Mouse (Mus musculus) heart, adult 18-20 months (tissue): Measurements from ENCODE around the gene Map1lc3b. TPM values are rescaled to one million over a fixed set of nuclear protein-coding genes. Genes with fewer than 3 reads are reported as not detected.

Experiments used
- DNase-seq, 2 experiments: peaks; one replicate each; pipeline ENCODE4 v3.0.0; 2021 to 2022; ENCODE audit warnings: mixed read lengths in 1 of 2
- total RNA-seq, 2 experiments: library from RNA; stranded (reverse); gene quantifications; 2 replicates each; pipeline ENCODE4 v1.2.3; 2021

Gene Map1lc3b
- total RNA-seq, 2 experiments from 2014 or later = 238 to 264 TPM

DNA sequence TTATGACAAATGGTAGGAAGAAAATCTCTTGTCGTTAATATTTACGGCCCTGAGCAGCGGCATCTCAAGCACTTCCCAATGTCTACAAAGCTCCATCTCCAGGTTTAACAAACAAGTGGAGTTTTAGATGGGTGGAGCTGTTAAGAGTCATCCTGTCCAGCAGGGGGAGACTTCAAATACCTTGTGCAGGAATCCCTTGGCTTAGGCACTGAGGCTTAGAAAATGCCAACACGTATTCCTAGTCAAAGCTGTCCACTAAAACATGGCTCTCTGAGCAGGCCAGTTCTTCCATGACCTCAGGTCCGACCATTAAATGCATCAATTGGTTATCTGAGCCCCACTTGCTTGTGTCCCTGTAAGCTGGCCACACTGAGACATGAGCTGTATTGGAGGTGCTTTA lies 17.5 kb downstream of the Map1lc3b start:
- DNase-seq = no peak

DNA sequence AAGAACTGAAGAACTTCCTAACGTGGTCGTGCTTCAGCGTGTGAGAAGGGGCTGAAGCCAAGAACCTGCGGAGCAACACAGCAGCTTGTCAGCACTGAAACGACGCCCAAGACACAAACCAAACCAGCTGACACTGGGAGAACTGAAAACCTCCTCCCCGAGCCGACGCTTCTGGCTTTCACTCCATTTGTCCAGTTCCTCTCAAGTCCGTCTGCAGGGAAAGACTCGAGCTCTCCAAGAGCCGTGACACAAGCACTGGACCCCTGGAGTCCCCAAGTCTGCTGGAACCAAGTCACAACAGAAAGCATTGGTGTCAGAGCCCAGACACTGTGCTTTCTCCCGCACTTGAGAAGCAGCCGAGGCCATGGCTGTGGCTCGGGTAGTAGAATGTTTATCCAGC lies 19.1 kb downstream of the Map1lc3b start:
- DNase-seq = no peak

DNA sequence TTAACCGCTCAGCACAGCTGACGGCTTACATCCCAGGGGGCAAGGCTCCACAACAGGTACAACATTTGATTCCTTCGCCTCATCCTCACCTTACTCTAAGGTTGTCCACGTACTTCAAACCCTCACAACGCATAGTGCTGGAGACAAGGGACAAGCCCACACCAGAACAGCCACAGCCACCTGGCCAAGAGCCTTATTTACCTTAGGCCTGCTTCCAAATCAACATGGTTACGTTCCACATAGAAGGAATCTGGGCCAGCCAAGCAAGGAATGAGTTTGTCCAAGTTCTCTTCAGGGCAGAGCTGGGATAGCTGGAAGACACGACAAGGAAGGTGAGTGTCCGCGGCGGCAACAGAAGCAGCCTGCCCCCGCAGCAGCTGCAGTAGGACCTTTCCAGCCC lies 19.8 kb downstream of the Map1lc3b start:
- no peak for DNase-seq

DNA sequence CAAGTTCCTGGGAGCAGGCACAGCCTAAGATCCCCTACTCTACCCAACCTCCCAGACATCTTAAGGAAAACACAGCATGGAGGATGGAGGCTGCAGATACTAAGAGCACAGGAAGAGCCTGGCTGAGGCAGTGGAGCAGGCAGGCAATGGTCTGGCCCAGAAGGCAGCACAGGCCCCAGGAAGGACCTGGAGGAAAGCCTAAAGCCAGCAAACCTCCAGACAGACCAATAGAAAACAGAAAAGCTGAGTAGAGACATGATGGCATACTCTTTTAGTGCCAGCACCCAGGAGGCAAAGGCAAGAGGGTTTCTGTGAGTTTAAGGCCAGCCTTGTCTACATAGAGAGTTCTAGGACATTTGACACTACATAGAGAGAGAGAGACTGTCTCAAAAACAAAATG lies 23.3 kb downstream of the Map1lc3b start:
- DNase-seq = no peak

DNA sequence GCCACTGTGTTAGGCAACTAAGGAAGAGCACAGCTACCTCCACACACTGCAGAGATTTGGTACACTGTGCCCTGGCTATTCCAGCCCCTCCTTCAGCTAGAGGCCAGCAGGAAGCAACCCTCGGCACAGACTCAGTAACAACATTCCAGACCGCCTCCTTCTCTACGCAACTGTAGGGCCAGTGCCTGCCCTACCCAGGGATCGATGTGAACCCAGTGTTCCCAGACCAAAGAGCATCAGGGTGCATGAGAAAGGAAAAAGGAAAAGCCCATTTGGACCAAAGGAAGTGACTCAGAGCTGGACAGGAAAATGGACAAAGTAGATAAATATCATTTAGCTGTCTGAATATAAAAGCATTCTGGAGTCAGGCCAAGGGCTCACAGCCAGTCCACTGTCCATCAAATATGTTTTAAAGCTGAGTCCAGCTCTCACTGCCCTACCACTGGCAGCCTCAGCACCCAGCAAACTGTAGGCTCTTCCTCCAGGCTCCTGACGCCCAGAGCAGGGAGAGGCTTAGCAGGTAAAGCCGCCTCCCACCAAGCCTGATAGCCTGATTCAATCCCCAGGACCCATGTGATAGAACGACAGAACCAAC lies 29.3 kb downstream of the Map1lc3b start:
- DNase-seq = peak; percentile 84 to 94

DNA sequence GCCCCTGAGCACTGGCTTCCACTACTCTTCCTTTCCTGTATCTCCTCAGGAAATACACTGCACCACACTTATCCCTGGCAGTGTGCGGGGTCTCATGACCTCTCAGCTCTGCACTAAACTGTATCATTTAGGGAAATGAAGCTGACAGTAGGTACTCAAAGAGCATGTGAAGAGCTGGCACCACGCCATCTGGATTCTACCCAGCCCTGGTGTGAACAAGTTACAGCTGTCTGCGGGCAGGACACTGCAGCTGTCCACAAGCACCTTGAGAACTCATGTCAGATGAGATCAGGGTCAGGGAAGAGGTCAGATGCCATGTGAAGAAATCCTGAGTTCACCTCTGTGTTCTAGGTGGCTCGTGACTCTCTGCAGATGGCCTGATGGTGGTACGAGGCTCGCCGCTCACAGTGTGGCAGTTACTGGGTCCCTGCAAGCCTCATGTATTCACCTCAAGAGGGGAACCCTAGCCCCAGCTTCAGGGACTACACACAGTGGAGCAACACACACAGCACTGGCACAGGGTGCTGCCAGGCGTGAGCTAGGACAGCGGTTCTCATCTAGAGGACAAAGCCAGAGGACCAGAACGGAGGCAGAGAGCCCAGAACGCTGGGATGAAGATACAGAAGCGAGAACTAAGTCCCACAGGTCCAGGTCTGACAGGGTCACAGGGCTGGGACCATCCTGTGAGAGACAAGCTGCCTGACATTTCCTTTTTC lies 30.8 kb downstream of the Map1lc3b start:
- peak; percentile 55 to 65 for DNase-seq

DNA sequence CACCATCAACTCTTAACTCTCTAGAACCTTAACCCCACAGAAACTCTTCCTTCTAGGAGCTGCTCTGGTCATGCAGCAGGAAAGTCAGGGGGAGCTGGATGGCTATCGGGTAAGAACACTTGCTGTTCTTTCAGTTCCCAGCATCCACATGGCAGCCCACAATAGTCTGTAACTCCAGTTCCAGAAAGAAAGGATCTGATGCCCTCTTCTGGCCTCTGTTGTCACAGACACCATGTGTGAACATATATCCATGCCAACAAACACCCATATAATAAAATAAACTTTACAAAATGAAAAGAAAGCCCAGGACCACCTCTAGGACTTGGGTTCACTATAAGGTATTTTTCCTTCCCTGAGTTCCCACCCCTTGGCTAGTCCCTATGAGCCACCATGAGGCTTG lies 31.7 kb downstream of the Map1lc3b start:
- DNase-seq = no peak

DNA sequence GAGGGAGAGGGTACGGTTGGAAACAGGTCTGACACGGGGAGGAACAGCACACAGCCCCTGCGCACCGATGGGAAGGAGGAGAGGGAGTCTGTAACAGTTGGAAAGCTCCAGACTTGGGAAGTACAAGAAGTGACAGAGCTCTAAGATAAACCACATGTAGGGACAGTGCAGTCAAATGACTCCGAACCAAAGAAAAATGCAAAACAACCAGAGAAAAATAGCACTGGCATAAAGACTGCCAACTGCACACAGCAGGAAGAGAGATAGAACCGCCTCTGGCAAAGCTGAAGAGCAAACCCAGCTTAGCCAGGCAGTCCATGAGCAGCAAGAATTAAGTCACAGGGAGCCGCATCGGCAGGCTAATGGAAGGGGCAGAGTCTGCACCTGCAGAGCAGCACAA lies 32.9 kb downstream of the Map1lc3b start:
- DNase-seq = no peak

DNA sequence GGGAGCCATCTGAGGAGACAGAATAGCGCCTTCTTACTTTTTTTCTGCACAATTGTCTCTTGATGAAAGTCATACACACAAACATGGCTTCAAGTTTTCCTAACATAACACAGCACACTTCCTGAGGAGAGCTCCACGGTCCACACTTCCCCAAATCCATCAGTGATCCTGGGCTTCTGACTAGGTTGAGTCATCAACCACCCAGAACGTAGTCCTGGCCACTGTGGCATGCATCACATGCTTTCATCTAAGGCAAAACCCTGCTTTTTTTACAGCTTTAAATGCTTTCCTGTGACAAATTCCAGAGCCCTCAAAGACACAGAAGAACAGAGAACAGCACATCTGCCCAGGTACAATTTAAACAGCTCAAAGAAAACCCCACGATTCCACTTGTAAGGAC lies 38.5 kb downstream of the Map1lc3b start:
- DNase-seq = no peak

DNA sequence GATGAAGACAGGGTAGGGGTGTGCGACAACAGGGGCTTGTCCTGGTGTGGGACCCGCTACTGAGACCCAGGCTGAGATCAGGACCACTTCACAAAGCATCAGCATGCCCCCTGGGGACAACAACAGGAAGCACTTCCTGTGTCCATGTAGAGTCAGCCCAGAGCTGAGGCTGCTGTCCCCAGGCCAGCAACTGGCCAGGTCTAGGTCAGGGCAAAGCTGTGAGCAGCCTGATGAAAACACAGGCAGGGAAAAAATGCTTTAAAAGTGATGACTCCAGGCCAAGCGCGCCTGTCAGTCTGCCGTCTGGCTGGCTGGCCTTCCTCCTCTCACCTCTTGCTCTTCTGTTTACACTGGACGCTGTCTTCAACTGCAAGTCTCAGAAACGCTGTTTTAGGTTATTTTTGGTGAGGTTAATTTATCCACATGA lies 41.5 kb downstream of the Map1lc3b start:
- peak; percentile 62 to 80 for DNase-seq

DNA sequence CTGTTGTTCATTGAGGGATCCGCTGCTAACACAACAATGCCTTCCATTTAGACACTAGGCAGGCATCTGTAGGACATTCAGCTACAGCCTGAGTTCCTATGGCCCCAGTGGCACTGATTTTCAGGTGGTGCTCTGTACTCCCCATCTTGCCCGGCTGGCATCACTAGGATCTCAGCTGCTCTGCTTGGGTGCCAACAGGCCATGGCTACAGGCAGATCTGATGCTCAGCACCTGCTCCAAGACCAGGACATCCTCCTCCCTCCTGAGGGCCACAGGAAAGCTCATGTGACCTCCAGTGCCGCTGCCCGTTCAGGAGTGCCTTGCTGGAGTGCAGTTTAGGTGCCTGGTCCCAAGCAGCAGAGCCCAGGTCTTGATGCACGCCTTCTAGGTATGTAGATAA lies 42.2 kb downstream of the Map1lc3b start:
- DNase-seq = no peak

DNA sequence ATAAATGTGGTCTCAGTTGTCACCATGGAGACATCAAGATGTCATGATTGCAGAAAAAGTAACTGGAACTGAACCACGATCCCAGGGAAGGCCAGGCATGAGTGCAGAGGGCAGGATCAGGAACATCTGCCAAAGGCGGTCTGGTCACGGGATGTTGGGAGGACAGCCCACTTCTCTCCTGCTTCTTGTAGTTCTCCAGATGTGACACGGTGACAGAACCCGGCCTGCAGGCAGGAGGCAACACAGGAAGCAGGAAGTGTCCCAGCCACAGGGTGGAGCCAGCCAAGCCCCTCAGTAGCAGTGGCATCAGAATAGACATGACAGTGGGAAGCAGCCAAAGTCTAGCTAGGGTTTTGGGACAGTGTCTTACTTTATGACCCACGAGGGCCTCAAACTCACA lies 45.4 kb downstream of the Map1lc3b start:
- DNase-seq = peak; percentile 60 to 81

DNA sequence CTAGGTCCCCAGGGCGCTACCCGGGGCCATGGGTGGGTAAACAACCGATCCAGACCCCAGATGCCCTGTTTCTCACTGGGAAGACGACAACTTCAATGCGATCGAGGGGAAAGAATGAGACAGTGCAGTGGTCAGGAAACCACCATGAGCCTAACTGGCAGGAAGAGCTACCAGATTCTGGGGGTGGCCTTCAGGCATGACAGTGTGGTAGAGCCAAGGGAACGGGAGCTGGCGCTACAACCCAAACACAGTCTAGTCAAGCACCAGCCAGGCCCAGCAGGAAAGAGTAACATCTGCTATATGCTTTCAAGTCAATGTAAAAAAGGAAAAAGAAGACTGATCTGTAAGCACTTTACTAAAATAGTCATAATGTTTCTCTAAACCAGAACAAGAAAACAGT lies 46.0 kb downstream of the Map1lc3b start:
- DNase-seq = no peak

DNA sequence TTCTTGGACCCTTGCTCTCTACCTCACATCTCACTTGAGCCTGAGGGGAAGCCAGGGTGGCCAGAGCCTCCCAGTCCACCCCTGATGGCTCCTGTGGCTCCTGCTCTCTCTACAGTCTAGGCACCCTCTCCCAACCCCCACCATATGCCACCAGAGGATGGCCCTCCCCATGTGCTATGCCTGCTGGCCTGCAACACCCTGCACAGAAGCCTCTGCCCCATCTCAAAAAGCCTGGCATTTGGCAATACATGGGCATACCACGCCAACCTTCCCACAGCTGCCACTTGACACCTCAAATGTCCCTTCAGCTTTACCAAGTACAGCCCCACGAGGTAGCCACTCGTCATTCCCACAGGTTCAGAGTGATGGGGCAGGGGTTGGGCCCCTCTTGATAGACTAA lies 52.6 kb downstream of the Map1lc3b start:
- DNase-seq = no peak

DNA sequence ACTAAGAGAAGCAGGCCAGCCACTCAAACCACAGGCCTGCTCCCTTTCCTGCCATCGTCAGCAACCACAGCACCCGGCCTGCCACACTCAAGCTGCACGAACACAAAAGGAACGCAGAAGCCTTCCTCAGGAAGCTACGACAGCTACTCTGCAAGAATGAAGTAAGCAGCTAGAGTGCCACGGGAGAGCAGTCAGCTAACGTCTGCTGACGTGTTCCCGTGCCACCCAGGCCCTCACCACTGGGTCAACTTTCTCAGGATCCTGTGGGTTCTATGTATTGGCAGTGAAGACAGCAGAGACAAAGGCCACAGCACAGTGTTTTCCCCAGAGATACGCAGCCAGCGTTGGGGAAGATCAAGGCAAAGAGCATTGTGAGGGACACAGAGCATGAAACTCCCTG lies 53.2 kb downstream of the Map1lc3b start:
- DNase-seq = peak in 1 of 2 experiments; percentile 48

DNA sequence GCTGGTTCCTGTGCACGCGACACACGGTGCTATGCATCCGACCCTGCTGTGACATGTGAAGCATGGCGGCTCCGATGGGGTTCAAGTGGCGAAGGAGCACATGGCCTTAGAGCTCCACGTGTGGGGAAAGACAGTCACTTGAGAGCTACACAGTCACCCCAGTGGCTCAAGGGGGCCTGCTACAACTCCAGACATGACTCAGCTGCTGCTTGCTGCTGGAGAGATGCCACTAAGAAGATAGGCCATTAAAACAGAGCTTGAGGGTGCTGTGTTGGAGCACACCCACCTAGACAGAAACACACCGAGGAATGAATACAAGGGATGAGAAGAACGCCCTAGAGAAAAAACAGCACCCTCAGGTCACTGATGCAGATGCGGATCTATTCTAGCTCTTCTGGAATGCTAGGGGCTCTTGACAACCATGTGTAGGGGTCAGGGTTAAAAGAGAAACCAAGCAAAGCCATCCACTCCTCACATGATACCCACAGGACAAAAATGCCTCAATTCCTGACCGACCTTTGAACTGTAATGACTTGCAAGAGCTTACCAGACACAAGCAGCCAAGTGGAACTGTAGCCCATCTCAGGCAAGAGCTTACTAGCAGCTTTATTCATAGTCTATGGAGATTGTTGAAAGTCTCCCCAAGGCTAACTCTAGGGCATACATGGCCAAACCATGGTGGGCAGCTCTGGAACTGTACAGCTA lies 57.5 kb downstream of the Map1lc3b start:
- DNase-seq = peak; percentile 48 to 49

Other genes starting within 250 kb of the Map1lc3b start
- gene 1700018B08Rik, start 46.0 kb upstream of the Map1lc3b start, total RNA-seq = not detected
- gene Fbxo31, start 11.6 kb upstream of the Map1lc3b start, total RNA-seq = 100 to 1,000 TPM in 1 of 2 experiments, 10 to 100 TPM in 1; 91.3 to 110 TPM
- gene Zcchc14, start 62.5 kb downstream of the Map1lc3b start, total RNA-seq = 10 to 100 TPM; 23.3 to 26.5 TPM
- gene Jph3, start 139.3 kb downstream of the Map1lc3b start, total RNA-seq = under 1 TPM in 1 of 2 experiments, not detected in 1; 0.12 TPM
- gene Klhdc4, start 239.2 kb downstream of the Map1lc3b start, total RNA-seq = 10 to 100 TPM; 12.0 to 13.7 TPM